Mouse (Mus musculus) urinary bladder, adult 18-20 months (tissue): ENCODE measurements around the gene Dph6.
"Not testable (repeated sequence)": the region's sequence is repeated elsewhere in the genome, so short reads cannot be mapped to it uniquely, and the experiment has no call there.

Experiments
- DNase-seq, 2 experiments: peaks; one replicate each; pipeline ENCODE4 v3.0.0; 2022; ENCODE audit warnings: low spot score in 2 of 2, mixed read lengths in 2 of 2

The Dph6 gene

GRCm38 (mm10) chr2:114654365-114655239 lies at the start of gene Dph6:
Gene Dph6, minus strand, starts transcription at chr2:114654964.
- peak; percentile 69 to 89 for DNase-seq

- no peak for DNase-seq
Observed at GRCm38 (mm10) chr2:114700966-114701685, 46.4 kb upstream of the Dph6 start.

- no peak for DNase-seq
Observed at GRCm38 (mm10) chr2:114691607-114692006, 36.8 kb upstream of the Dph6 start.

- no peak for DNase-seq
Observed at GRCm38 (mm10) chr2:114687483-114687882, 32.7 kb upstream of the Dph6 start.

- DNase-seq: no peak
Observed at GRCm38 (mm10) chr2:114687081-114687480, 32.3 kb upstream of the Dph6 start.

GRCm38 (mm10) chr2:114673831-114674230 lies 19.1 kb upstream of the Dph6 start:
- DNase-seq: no peak

- DNase-seq: no peak
Observed at GRCm38 (mm10) chr2:114670983-114671382, 16.2 kb upstream of the Dph6 start.

- DNase-seq: no peak
Observed at GRCm38 (mm10) chr2:114658954-114659353, 4.2 kb upstream of the Dph6 start.

GRCm38 (mm10) chr2:114646240-114646639 lies 8.5 kb downstream of the Dph6 start:
- DNase-seq: no peak

- DNase-seq: no peak
Observed at GRCm38 (mm10) chr2:114643832-114644231, 10.9 kb downstream of the Dph6 start.

GRCm38 (mm10) chr2:114624683-114625082 lies 30.1 kb downstream of the Dph6 start:
- DNase-seq: no peak

- no peak for DNase-seq
Observed at GRCm38 (mm10) chr2:114622550-114622939, 32.2 kb downstream of the Dph6 start.

GRCm38 (mm10) chr2:114621781-114622549 lies 32.8 kb downstream of the Dph6 start:
- DNase-seq: no peak

GRCm38 (mm10) chr2:114611576-114611975 lies 43.2 kb downstream of the Dph6 start:
- DNase-seq: no peak

GRCm38 (mm10) chr2:114610110-114610509 lies 44.7 kb downstream of the Dph6 start:
- DNase-seq: no peak

- DNase-seq: not testable (repeated sequence)
Observed at GRCm38 (mm10) chr2:114605202-114605601, 49.6 kb downstream of the Dph6 start.

GRCm38 (mm10) chr2:114601174-114601573 lies 53.6 kb downstream of the Dph6 start:
- no peak for DNase-seq

GRCm38 (mm10) chr2:114599793-114600192 lies 55.0 kb downstream of the Dph6 start:
- DNase-seq: no peak

GRCm38 (mm10) chr2:114593393-114593792 lies 61.4 kb downstream of the Dph6 start:
- no peak for DNase-seq

- no peak for DNase-seq
Observed at GRCm38 (mm10) chr2:114580714-114581113, 74.0 kb downstream of the Dph6 start.

- no peak for DNase-seq
Observed at GRCm38 (mm10) chr2:114543000-114543622, 111.7 kb downstream of the Dph6 start.

GRCm38 (mm10) chr2:114542325-114542724 lies 112.4 kb downstream of the Dph6 start:
- DNase-seq: no peak
